In the genomic region with DNA sequence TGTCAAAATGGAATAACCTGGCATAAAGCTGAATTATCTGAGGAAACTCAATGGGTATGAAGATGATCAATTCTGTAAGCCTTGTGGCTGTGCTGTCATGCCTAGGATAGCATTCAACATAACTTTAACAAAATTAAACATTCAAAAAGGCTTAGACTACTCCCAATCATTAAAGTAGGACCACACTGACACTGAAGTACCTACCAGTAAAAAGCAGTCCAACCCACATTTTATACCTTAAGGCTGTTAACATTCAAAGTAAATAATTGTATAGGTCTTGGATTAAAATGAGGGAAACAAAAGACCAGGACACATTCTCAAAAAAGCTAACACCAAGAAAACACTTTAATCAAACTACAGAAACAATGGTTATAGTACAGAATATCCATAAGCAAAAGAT, we compare ENCODE assay signal across 1 mouse cellular context.
TF ChIP-seq lines count a peak whose summit lies in the region.

No protein-coding gene starts in this region.

TF ChIP-seq in CH12.LX, 34 proteins besides CTCF, POLR2A, EP300 and RAD21:
- no peak for TF ChIP-seq RCOR1 (conservative IDR thresholded peaks at IDR 0.05; ENCODE audit: low read depth, low read length)
- no peak for TF ChIP-seq ELF1 (IDR thresholded peaks at IDR 0.05; ENCODE audit: low read depth, low read length)
- no peak for TF ChIP-seq MEF2A (IDR thresholded peaks at IDR 0.05; ENCODE audit: borderline replicate concordance, low read depth, low read length)
- TF ChIP-seq PAX5 (IDR thresholded peaks at IDR 0.05; ENCODE audit: low read length) = no peak
- no peak for TF ChIP-seq JUN (IDR thresholded peaks at IDR 0.05; ENCODE audit: insufficient read depth, low read depth, low read length)
- no peak for TF ChIP-seq USF1 (IDR thresholded peaks at IDR 0.05; ENCODE audit: low read depth, low read length)
- no peak for TF ChIP-seq MYC (IDR thresholded peaks at IDR 0.05; ENCODE audit: low read depth, low read length)
- TF ChIP-seq GABPA (IDR thresholded peaks at IDR 0.05; ENCODE audit: insufficient replicate concordance, low read depth, low read length) = no peak
- TF ChIP-seq E2F4 (IDR thresholded peaks at IDR 0.05; ENCODE audit: insufficient replicate concordance, low read depth, low read length) = no peak
- TF ChIP-seq JUND (conservative IDR thresholded peaks at IDR 0.05; ENCODE audit: low read depth, low read length) = no peak
- TF ChIP-seq KAT2A (IDR thresholded peaks at IDR 0.05; ENCODE audit: insufficient replicate concordance, low read length) = no peak
- TF ChIP-seq ZNF384 (IDR thresholded peaks at IDR 0.05; ENCODE audit: low read depth, low read length) = no peak
- TF ChIP-seq SMC3 (IDR thresholded peaks at IDR 0.05; ENCODE audit: low read depth, low read length) = no peak
- TF ChIP-seq TBP (conservative IDR thresholded peaks at IDR 0.05; ENCODE audit: low read depth, low read length) = no peak
- no peak for TF ChIP-seq CHD2 (IDR thresholded peaks at IDR 0.05; ENCODE audit: low read length)
- no peak for TF ChIP-seq UBTF (IDR thresholded peaks at IDR 0.05; ENCODE audit: low read depth, low read length)
- no peak for TF ChIP-seq MAZ (IDR thresholded peaks at IDR 0.05; ENCODE audit: low read depth, low read length)
